Mouse (Mus musculus): ENCODE measurements around the gene Zmym2.

DNA sequence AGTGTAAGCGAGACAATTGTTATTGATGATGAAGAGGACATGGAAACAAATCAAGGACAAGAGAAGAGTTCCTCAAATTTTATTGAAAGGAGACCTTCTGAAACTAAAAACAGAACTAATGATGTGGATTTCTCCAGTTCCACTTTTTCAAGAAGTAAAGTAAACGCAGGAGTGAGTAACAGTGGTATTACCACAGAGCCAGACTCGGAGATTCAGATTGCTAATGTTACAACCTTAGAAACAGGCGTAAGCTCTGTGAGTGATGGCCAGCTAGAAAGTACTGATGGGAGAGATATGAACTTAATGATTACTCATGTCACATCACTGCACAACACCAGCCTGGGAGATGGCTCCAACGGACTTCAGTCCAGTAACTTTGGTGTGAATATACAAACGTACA is 16.6 kb downstream of the Zmym2 start:
- TF ChIP-seq CTCF (IDR thresholded peaks at IDR 0.05; ENCODE audit: low read depth) (no peak), EP300 (IDR thresholded peaks at IDR 0.05; ENCODE audit: low read depth) (no peak)
